Mouse (Mus musculus): ENCODE results near the gene Gns.
A peak's percentile ranks its signal among the peaks of the same experiment; 100 is the strongest.

Gns gene

GRCm38 (mm10) chr10:121409717-121410116 lies 44.8 kb downstream of the Gns start:
- peak; percentile 50 for DNase-seq

GRCm38 (mm10) chr10:121411721-121412455 lies 47.0 kb downstream of the Gns start:
- no peak for DNase-seq

DNA sequence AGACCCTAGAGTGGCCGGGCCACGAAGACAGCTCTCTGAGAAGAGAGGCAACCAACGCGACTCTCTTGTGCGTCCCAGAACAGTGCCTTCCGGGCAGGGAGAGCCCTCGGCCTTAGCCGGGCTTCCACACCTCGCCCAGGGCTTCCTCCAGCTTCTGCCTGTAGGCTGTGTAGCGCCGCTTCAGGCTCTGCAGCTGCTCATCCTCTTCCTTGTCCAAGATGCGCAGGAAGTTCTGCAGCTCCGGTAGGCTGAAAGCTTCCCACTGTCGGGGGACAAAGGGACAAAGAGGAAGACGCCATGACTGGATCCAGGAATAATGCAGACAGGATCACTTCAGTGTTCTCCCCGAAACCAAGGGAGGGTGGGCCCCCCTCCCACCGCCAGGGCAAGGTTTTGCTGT lies 47.9 kb downstream of the Gns start:
- no peak for DNase-seq

DNA sequence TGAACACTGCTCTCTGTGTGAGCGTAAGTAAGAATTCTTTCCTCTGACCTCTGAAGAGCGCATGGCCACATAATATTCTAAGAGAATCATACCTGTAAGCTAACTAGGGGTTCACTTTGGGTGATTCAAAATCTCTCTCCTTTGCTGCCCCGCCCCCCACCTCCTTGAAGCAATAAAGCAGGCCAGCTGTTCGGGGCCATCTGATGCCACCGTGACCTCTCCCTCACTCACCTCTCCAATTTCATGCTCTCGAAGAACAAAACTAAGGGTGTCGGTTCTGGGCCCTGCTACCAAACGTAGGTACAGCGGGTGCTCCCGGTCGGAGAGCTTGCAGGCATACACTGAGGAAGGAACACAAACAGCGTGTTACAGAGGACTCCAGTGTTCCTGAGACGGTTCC lies 49.2 kb downstream of the Gns start:
- no peak for DNase-seq

DNA sequence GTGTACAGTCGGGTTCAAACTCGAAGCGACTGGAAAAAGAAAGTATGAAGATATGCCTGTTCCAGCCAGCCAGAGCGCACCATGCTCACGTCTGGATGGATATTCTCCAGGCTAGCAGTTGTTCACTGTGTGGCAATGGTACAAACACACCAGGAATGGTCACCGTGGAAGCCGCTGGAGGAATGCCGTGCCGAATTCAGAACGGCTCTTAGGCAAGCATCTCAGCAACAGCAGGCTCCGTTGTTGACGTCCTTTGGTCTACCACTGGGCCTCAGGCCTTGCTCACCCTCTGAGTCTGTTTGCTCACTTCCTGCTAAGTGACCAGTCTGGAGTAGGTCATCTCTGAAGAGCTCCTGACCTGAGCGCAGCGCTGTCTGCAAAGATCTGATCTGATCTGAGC lies 53.9 kb downstream of the Gns start:
- DNase-seq: no peak

- DNase-seq: no peak
Measured at GRCm38 (mm10) chr10:121419640-121420470, 55.0 kb downstream of the Gns start.

DNA sequence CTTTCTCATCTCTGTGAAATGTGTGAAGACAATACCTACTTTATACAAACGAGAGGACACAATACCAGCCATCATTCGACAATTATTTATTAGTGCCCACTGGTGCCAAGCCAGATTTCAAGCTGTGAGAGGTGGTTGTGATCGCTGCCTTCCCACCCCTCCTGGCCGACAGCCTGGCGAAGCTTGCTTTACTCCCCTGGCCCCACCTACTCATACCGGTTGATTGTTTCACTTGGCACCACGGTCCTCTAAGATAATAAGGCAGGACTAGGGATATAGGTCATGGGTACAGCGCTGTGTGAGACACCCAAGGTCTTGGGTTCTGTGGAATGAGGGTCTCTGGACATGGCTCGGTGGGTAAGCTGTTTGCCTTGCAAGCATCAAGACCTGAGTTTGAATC lies 56.1 kb downstream of the Gns start:
- no peak for DNase-seq

GRCm38 (mm10) chr10:121421657-121422290 lies 56.9 kb downstream of the Gns start:
- no peak for DNase-seq

DNA sequence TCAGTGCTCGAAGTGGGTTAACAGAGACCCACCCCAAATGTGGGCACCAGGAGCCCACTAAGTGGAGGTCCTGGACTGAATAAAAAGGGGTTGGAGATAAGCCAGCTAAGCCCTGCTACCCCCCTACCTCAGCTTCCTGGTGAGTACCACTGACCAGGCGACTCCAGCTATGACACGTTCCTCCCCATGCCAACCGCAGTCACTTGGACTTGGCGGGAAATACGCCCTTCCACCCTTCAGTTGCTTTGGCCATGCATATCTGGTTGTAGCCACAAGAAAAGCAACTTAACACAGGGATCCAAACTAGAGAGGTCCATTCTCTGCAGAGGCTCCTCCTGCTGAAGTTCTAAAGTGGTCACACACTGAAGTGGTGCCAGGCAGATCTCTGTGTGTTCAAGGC lies 57.4 kb downstream of the Gns start:
- DNase-seq: no peak

- no peak for DNase-seq
Measured at GRCm38 (mm10) chr10:121423541-121424349, 58.9 kb downstream of the Gns start.

DNA sequence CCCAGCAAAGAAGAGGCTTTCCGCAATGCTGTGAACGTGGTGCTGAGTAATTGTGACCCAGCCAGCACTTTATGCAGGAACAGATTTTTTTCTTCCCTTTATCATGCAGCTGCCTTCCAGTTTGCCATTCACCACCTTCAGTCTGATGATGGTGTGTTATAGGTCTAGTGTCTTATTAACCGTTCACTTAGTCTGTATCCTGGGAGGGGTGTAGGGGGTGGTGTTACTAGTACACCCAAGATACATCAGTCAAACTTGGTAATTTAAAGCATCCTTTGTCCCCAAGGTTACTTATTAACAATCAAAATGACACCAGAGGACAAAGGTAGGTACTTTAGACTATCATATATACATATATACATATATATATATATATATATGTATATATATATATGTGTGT lies 59.6 kb downstream of the Gns start:
- no peak for DNase-seq

- DNase-seq: no peak
Measured at GRCm38 (mm10) chr10:121425079-121425478, 60.2 kb downstream of the Gns start.

DNA sequence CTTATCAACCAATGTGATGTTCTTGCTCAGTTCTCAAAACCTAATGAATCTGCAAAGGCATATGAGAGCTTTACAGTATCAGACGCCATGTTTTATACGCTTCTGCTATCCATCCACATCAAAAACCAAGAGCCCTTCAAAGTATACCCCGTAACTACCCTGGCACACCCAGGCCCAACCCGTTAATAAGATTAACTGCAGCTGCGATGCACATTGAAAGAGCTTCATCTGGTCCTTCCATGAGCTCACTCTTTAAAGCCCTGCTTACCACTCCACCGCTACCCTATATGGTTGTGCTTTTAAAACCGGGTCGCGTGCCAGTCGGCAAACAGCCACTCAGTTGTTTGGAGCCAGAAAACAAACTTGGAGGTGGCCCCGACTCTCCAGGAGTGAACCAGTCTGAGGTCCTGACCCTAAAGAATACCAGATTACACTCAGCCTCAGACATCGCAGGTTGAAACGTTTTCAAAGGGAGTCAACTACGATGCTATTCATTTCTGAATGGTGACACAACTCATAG lies 60.7 kb downstream of the Gns start:
- no peak for DNase-seq

GRCm38 (mm10) chr10:121426458-121427070 lies 61.7 kb downstream of the Gns start:
- DNase-seq: no peak

DNA sequence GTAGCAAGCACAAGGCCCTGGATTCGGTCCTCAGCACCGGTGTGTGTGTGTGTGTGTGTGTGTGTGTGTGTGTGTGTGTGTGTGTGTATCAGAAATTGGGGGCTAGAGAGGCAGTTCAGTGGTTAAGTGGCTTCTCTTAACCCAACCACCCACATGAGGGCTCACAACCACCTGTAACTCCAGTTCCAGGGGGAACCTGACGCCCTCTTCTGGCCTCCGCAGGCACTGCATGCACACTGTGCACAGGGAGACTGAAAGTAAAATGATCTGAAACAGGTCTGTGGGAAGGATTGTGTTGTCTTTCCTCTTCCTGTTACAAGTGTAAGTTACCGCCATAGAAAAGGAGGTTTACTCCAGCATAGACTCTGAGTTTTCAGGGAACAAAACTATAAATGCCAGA lies 62.2 kb downstream of the Gns start:
- DNase-seq: no peak

GRCm38 (mm10) chr10:121428011-121428711 lies 63.3 kb downstream of the Gns start:
- no peak for DNase-seq

DNA sequence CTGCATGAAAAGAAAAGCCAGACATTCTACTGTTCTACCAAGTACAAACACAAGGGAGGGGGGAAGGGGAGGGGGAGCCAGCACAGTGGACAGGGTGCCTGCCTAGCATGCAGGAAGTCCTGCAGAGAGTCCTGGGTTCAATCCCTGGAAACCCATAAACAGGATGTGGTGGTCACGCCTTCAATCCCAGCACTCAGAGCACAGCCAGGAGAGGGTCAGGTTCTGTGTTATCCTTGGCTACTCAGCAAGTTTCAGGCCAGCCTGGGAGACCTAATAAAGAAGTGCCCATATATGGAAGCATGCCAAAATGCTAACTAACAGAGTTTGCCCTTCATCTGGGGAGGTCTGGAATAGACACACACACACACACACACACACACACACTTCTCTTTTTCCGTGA lies 64.2 kb downstream of the Gns start:
- no peak for DNase-seq

- DNase-seq: no peak
Measured at GRCm38 (mm10) chr10:121429581-121429980, 64.7 kb downstream of the Gns start.

DNA sequence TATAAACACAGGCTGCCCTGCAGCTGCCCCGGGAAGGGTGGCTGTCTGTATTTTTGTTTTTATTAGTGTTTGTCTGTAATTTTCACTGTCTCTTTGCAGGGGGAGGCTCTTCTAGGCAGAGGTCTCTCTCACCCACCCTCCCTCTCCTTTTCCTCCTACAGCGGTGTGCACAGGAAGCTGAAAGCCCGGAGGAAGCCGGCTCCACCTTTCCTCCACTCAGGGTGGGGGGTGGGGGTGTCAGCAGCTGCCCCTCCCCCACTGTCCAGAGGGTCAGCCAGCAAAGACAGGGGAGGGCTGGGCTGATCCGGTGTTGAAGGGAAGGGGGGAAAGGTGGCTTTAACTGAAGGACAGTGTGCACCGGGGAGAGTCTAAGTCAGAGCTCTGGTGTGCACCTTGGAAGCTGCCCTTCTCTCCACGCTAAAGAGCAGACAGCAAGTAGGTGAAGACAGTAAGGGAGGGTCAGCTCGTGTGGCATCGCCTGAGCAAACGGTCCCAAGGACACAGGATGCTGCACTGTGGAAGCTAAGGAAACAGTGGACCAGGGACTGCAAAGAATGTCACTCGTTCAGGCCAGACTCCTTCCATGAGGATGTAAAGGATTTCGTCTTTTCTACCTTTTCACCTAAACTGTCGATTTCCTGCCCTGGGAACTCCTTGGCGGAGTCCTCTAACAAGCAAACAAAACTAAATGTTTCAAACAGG lies 65.2 kb downstream of the Gns start:
- no peak for DNase-seq

DNA sequence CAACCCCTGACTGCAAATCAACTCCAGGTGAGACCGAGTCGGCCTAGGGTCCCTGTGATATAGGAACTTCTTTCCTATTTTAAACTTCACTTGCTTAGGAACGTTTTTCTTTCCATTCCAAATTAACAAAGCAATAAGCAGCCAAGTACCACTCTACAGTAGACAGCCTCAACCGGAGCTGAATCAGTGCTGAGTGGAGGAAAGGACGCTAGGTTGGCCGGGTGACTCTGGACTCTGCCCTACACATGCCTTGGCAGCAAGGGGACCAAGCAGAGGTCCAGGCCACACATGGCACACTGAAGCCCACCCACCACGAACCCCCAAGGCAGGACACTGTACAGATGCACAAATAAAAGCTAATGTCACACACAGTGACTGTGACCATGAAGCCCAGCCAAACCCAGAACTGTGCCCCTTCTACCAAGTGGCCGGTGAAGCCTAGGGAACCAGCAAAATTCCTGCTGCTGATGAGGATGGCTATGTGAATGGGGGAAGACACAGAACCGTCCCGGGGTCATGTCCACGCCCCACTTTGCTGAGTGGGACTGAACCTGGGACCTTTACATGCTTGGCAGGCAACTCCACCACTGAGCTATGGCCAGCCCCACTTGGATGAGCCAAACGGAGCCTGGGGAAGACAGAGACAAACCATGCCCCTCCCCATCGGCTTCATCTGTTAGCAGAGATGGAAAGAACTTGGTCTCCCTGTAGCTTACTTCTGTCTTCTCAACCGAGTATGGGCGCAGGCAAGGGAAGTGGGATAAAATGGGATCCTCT lies 66.1 kb downstream of the Gns start:
- DNase-seq: no peak
